Mouse (Mus musculus) forebrain, embryonic 10.5 days (tissue): ENCODE measurements around the gene Gm45717. TPM values are rescaled to one million over a fixed set of nuclear protein-coding genes. Genes with fewer than 3 reads are reported as not detected.
A peak's percentile ranks its signal among the peaks of the same experiment; 100 is the strongest.

Experiments used
- DNase-seq: peaks from one replicate; pipeline ENCODE4 v3.0.0-alpha.2; 2017; ENCODE audit warnings: low spot score; ENCODE audit errors: extremely low spot score
- H3K27ac ChIP-seq: fragments of 300-500 bp; sonication (generic); 2 replicates; pipeline ENCODE4 v1.5.1; 2016; ENCODE audit warnings: mild to moderate bottlenecking
- H3K27me3 ChIP-seq: fragments of 300-500 bp; sonication (generic); 2 replicates; pipeline ENCODE4 v1.6.1; 2016; ENCODE audit warnings: mild to moderate bottlenecking; ENCODE audit not compliant: poor library complexity, severe bottlenecking
- H3K36me3 ChIP-seq: fragments of 300-500 bp; sonication (generic); replicated peaks from 2 replicates; pipeline ENCODE4 v1.6.1; 2016; ENCODE audit warnings: mild to moderate bottlenecking, moderate library complexity
- H3K4me1 ChIP-seq: fragments of 300-500 bp; sonication (generic); 2 replicates; pipeline ENCODE4 v1.6.1; 2016
- H3K4me3 ChIP-seq: fragments of 300-500 bp; sonication (generic); 2 replicates; pipeline ENCODE4 v1.5.1; 2016; ENCODE audit warnings: mild to moderate bottlenecking, moderate library complexity
- H3K9me3 ChIP-seq: fragments of 300-500 bp; sonication (generic); 2 replicates; pipeline ENCODE4 v1.6.1; 2016; ENCODE audit warnings: mild to moderate bottlenecking, moderate library complexity
- WGBS: fragments of 180-500 bp; shearing (Covaris S2); methylation state at CpG from one replicate; pipeline ENCODE4 v1.1.7; 2016; 5-methylcytosine and 5-hydroxymethylcytosine counted together
- polyA plus RNA-seq: library from polyadenylated mRNA; unstranded; fragments of >200 nt; fragmentation: Nextera tagmentation; extraction: Ambion mirVana; gene quantifications from 2 replicates; pipeline ENCODE4 v1.2.1, GENCODE M21; 2016

The Gm45717 gene
- polyA plus RNA-seq, 1 experiment from 2014 or later: 0.33 TPM

DNA sequence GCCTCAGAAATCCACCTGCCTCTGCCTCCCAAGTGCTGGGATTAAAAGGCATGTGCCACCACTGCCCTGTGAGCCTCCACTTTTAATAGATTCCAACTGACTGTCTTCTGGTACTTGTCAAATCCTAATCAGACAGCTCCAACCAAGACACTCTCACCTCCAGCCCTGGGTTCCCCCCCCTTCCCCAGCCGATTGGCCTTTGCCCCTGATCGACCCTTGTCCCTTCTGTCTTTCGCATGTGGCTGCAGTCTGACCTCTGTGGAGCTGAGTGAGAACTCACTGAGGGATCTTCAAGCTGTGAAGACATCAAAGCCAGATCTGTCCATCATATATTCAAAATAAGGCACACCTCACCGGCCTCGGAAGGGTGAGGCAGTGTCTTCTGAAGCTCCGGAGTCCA, 28.6 kb downstream of the Gm45717 start:
- H3K27me3 ChIP-seq: peaks cover 44% of the 10 kb centered on the region
- WGBS: 84% methylated on average over 6 of the region's 6 CpGs
- H3K27ac ChIP-seq: no peak overlapping the region

DNA sequence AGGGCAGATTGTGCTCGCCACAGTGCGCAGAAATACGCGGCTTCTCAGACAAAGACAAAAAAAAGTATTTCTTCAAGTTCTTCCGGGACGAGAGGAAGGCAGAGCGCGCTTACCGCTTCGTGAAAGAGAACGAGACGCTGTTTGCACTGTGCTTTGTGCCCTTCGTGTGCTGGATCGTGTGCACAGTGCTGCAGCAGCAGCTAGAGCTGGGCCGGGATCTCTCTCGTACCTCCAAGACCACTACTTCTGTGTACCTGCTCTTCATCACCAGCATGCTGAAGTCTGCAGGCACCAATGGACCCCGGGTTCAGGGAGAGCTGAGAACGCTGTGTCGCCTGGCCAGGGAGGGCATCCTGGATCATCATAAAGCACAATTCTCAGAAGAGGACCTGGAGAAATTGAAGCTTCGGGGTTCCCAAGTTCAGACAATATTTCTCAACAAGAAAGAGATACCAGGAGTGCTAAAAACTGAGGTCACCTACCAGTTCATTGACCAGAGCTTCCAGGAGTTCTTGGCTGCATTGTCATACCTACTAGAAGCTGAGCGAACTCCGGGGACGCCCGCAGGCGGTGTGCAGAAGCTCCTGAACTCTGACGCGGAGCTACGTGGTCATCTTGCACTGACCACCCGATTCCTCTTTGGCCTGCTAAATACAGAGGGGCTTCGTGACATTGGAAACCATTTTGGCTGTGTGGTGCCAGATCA, 32.5 kb downstream of the Gm45717 start:
- no peak overlapping the region for H3K27ac ChIP-seq
- DNase-seq: no peak

More for the DNA sequence above, 28.6 kb downstream of the Gm45717 start:
- H3K4me3 ChIP-seq: no peak overlapping the region
- no peaks in the 10 kb centered on the region for H3K36me3 ChIP-seq
- H3K9me3 ChIP-seq: no peaks in the 10 kb centered on the region
- no peak for DNase-seq
- peaks cover 14% of the 10 kb centered on the region for H3K4me1 ChIP-seq

DNA sequence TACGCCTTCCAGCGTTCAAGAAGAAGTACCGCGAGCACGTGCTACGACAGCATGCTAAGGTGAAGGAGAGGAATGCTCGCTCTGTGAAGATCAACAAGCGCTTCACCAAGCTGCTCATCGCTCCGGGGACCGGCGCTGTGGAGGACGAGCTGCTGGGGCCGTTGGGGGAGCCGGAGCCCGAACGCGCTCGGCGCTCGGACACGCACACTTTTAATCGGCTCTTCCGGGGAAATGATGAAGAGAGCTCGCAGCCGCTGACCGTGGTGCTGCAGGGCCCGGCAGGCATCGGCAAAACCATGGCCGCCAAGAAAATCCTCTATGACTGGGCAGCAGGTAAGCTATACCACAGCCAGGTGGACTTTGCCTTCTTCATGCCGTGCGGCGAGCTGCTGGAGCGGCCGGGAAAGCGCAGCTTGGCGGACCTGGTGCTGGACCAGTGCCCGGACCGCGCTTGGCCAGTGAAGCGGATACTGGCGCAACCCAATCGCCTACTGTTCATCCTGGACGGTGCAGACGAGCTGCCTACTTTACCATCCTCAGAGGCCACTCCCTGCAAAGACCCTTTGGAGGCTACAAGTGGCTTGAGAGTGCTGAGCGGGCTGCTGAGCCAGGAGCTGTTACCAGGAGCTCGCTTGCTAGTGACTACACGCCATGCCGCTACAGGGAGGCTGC, 33.2 kb downstream of the Gm45717 start:
- H3K27ac ChIP-seq: 0 out of 2 replicates have a peak overlapping the region, but pooled peaks have one; percentile 16
- peak; percentile 52 for DNase-seq
- WGBS: under 1% methylated on average over 49 of the region's 49 CpGs
- peak overlapping the region; percentile 58 for H3K4me3 ChIP-seq
- H3K36me3 ChIP-seq: no peaks in the 10 kb centered on the region
- no peaks in the 10 kb centered on the region for H3K9me3 ChIP-seq
- H3K27me3 ChIP-seq: peaks cover 89% of the 10 kb centered on the region
- peaks cover 21% of the 10 kb centered on the region for H3K4me1 ChIP-seq

More for the DNA sequence above, 32.5 kb downstream of the Gm45717 start:
- peaks cover 21% of the 10 kb centered on the region for H3K4me1 ChIP-seq
- peaks cover 82% of the 10 kb centered on the region for H3K27me3 ChIP-seq
- 19% methylated on average over 30 of the region's 30 CpGs for WGBS
- H3K4me3 ChIP-seq: peak overlapping the region; percentile 58
- H3K36me3 ChIP-seq: no peaks in the 10 kb centered on the region
- no peaks in the 10 kb centered on the region for H3K9me3 ChIP-seq

DNA sequence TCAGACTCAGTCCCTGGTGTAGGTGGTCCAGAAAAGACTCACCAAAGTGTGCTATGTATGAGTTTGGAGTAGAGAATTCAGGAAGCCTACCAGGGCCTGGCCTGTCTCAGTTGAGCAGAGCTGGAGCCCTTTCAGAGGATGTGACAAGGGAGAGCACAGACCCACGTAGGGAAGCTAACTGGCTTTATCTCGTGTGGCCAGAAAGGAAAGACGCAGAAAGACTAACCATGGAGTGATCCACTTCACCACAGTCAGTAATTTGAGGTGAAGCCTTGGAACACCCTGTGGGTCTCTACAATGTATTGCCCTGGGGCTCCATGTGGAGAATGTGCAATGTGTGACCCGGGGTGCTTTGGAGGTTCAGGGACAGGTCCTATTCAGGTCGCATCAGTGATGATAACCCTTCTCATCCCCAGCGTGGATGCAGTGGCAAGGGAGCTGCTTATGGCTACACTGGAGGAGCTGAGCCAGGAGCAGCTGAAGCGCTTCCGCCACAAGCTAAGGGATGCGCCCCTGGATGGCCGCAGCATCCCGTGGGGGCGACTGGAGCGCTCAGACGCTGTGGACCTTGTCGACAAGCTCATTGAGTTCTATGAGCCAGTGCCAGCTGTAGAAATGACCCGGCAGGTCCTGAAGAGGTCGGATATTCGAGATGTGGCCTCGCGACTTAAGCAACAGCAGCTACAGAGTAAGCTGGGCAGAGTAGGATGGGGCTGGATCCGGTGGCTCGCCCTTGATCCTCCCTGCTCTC, 34.3 kb downstream of the Gm45717 start:
- no peak for DNase-seq
- no peaks in the 10 kb centered on the region for H3K9me3 ChIP-seq
- no peak overlapping the region for H3K27ac ChIP-seq
- WGBS: 28% methylated on average over 22 of the region's 22 CpGs
- no peaks in the 10 kb centered on the region for H3K36me3 ChIP-seq
- no peak overlapping the region for H3K4me3 ChIP-seq
- H3K4me1 ChIP-seq: peaks cover 21% of the 10 kb centered on the region
- H3K27me3 ChIP-seq: peaks cover 93% of the 10 kb centered on the region

DNA sequence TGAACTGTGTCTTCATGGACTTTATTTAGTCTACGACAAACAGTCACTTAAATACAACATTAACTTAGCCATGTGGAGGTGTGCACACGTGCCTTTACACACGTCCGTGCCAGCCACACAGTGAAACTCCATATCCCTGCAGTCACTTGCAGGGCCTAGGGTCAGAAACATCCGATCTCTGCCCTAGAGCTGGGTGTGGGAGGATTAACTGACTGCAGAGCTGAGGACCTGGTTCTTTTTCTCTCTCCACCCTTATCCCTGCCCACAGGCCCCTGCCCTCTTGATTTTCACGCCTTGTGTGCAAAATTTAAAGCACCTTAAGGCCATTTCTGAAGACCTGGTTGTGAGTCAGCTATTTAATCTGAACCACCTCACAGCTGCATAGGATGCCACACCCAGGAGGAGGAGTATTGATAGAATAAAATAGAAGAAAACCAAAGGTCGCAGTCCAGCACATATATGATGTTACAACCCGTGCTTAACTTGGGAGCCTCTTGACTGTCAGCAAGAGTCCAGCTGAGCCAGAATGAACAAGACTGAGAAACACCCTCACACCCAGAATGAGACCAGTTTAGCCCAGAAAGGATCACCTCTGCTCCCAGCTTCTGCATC, 35.2 kb downstream of the Gm45717 start, which contains the start of gene Nlrp6:
Gene Nlrp6 (plus strand): TSS at position 485 of the 612 bp plus-strand sequence.
- no peaks in the 10 kb centered on the region for H3K36me3 ChIP-seq
- WGBS: 74% methylated on average over 8 of the region's 8 CpGs
- H3K4me1 ChIP-seq: peaks cover 21% of the 10 kb centered on the region
- H3K9me3 ChIP-seq: no peaks in the 10 kb centered on the region
- no peak within 1 kb of the TSS for H3K4me3 ChIP-seq
- DNase-seq: no peak
- H3K27me3 ChIP-seq: peaks cover 90% of the 10 kb centered on the region
- H3K27ac ChIP-seq: no peak within 1 kb of the TSS

DNA sequence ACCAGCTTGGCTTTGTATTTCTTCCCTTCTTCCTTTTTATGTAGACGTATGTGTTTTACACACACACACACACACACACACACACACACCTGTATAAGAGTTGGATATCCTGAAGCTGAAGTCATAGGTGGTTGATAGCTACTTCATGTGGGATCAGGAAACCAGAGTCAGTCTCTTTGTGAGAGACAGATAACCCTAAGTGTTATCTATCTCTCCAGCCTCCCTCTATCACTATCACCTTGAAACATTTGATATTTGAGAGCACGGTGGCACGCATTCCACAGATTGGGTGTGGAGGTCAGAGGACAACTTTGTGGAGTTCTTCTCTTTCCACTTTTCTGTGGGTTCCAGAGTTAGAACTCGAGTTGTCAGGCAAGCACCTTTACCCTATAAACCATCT, 35.8 kb downstream of the Gm45717 start:
- 86% methylated on average over 4 of the region's 4 CpGs for WGBS
- H3K27me3 ChIP-seq: peaks cover 84% of the 10 kb centered on the region
- H3K27ac ChIP-seq: no peak overlapping the region
- no peak overlapping the region for H3K4me3 ChIP-seq
- peaks cover 21% of the 10 kb centered on the region for H3K4me1 ChIP-seq
- H3K9me3 ChIP-seq: no peaks in the 10 kb centered on the region
- no peak for DNase-seq
- H3K36me3 ChIP-seq: no peaks in the 10 kb centered on the region

DNA sequence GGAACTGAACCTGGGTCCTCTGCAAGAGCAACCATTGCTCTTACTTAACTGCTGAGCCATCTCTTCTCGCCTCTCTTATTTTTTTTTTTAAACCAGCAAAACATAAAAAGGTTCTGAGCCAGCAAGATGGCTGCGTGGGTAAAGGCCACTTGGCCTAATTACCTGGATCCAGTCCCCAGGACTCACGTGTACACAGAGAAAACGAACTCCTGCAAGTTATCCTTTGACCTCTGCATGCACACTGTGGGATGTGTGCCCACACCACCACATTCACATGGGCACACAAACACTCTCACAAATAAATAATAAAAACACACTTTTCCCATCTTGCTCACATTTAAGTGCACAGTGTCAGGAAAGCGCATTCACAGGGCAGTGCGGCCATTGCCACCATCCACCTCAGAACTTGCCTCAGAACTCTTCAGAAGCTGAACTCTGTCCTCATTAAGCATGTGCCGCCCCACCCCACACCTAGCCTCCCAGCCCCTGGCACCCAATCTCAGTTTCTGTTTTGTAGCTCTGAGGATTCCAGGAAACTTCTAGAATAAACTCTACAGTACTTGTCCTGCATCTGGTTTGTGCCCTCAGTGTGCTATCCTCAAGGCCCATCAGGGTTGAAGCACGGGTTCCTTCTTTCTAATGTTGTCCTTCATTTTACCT, 41.6 kb downstream of the Gm45717 start:
- Histone ChIP-seq H3K36me3 (no peaks in the 10 kb centered on the region), H3K27ac (no peak overlapping the region), H3K4me1 (peaks cover under 1% of the 10 kb centered on the region), H3K9me3 (no peaks in the 10 kb centered on the region), H3K27me3 (peaks cover 39% of the 10 kb centered on the region), H3K4me3 (no peak overlapping the region)
- DNase-seq: no peak
- 87% methylated on average over 8 of the region's 8 CpGs for WGBS

DNA sequence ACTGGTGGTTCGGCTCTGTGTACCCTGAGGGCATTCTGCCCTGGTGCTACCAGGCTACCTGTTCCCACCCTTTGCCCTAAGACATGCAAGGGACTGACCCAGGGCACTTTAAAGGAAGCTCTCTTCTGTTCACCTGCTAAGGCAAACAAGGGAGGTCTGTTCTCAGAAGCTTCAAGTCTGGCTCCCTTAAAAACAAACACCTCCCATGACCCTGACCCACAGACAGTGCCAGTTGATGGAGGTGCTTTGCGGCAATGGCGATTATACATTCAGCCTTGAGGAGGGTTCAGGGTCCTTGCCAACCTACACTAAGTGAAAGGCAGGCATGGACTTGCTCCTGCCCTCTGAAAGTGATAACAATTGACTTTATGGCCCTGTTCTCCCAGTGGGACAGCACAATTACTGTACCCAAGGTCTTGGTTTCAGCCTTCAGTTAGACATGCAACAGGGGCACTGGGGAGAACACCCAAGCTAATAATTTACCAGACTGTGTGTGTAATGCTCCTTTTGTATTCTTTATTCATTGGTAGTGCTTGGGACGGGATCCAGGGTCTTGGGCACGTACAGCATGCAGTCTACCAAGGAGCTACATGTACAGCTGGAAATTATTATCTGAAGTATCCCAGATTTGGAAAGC, 42.8 kb downstream of the Gm45717 start:
- no peak overlapping the region for H3K4me3 ChIP-seq
- no peak for DNase-seq
- H3K9me3 ChIP-seq: no peaks in the 10 kb centered on the region
- no peak overlapping the region for H3K27ac ChIP-seq
- peaks cover 28% of the 10 kb centered on the region for H3K27me3 ChIP-seq
- no peaks in the 10 kb centered on the region for H3K36me3 ChIP-seq
- peaks cover 7% of the 10 kb centered on the region for H3K4me1 ChIP-seq
- WGBS: 85% methylated on average over 5 of the region's 5 CpGs

DNA sequence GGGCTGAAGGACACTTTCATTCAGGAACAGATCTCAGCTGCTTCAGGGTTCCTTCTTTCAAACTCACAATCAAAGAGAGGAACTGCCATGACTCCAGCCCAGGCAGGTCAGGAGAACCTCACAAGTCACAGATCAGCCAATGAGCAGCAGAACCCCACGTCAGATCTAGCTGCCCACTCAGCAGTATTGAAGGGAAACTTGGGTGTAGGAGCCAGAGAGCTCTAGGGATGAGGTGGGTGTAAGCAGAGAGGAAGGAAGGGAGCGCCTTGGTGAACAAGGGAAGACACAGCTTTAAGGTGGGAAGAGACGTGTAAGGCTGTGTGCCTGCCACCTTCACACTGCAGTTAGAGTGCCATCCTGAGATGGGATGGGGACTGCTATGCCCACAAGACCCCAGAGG, 43.4 kb downstream of the Gm45717 start:
- no peak for DNase-seq
- H3K4me3 ChIP-seq: no peak overlapping the region
- no peaks in the 10 kb centered on the region for H3K9me3 ChIP-seq
- WGBS: 69% methylated on average over 3 of the region's 3 CpGs
- peaks cover 22% of the 10 kb centered on the region; the same call in 1 of the 2 replicates for H3K27me3 ChIP-seq
- H3K27ac ChIP-seq: no peak overlapping the region
- H3K36me3 ChIP-seq: no peaks in the 10 kb centered on the region
- peaks cover 7% of the 10 kb centered on the region for H3K4me1 ChIP-seq

DNA sequence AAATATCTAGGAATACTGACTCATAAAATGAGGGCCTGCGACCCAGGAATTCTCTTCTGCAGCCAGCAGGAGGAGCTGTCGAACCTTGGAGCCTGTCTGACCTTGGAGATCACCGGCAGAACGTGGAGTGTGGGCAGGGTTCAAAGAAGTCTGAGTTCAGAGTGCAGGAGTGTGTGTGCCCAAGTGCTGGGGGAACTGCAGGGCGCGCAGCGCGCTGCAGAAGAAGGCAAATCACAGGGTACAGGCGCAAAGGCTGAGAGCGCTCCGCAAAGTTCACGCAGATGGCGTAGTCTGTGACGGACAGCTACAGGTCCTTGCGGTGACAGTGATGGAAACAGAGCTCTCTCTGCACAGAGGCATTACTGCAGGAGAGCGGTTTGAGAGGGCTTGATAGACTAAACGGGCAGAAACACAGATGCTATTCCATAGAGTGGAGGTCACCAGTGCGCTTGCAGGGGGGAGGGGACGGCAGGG, 47.1 kb downstream of the Gm45717 start:
- Histone ChIP-seq H3K27ac (no peak overlapping the region; the same call in 1 of the 2 replicates), H3K9me3 (no peaks in the 10 kb centered on the region), H3K4me3 (peak overlapping the region; percentile 46), H3K27me3 (peaks cover 12% of the 10 kb centered on the region; the same call in 1 of the 2 replicates), H3K4me1 (peaks cover 7% of the 10 kb centered on the region), H3K36me3 (no peaks in the 10 kb centered on the region)
- 2% methylated on average over 19 of the region's 19 CpGs for WGBS
- peak; percentile 85 for DNase-seq

DNA sequence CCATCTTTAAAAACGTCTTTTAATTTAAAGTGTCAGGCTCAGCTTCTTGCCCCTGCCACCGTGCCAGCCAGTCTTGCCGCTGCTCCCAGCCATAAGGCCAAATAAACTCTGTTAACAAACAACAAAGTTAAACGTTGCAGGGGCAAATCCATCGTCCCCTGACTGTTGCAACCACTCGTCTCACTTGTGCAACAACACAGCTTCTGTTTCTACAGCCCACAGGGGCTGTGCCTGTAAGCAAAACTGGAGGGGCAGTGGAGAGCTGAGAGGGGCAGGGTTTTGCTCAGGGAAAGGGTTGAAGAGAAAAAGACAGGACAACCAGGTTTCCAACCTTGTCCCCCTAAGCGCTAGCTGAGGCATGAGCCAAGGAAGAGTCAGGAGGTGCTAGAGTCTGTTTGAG, 47.6 kb downstream of the Gm45717 start:
- H3K4me3 ChIP-seq: peak overlapping the region; percentile 46; the same call in 1 of the 2 replicates
- WGBS: 51% methylated on average over 7 of the region's 7 CpGs

More for the DNA sequence above, 47.6 kb downstream of the Gm45717 start:
- Histone ChIP-seq H3K27me3 (peaks cover 12% of the 10 kb centered on the region; the same call in 1 of the 2 replicates), H3K36me3 (no peaks in the 10 kb centered on the region), H3K9me3 (no peaks in the 10 kb centered on the region), H3K4me1 (peaks cover 7% of the 10 kb centered on the region), H3K27ac (no peak overlapping the region)
- DNase-seq: no peak
